Mouse (Mus musculus) embryo, embryonic 11.5 days (tissue): ENCODE results near the gene 4933416C03Rik.

Experiments
- DNase-seq: peaks from one replicate; pipeline ENCODE4 v3.0.0-alpha.2; 2012; ENCODE audit warnings: low read depth, low spot score

4933416C03Rik gene

GRCm38 (mm10) chr10:116113867-116114474, at the start of gene 4933416C03Rik:
4933416C03Rik (minus strand) TSS chr10:116113917.
- no peak for DNase-seq

GRCm38 (mm10) chr10:116162338-116162737, 48.6 kb upstream of the 4933416C03Rik start:
- DNase-seq: no peak

GRCm38 (mm10) chr10:116156699-116157098, 43.0 kb upstream of the 4933416C03Rik start:
- DNase-seq: no peak

- DNase-seq: no peak
Measured at GRCm38 (mm10) chr10:116154707-116155106, 41.0 kb upstream of the 4933416C03Rik start.

GRCm38 (mm10) chr10:116146091-116146490, 32.4 kb upstream of the 4933416C03Rik start:
- DNase-seq: no peak

GRCm38 (mm10) chr10:116143684-116144083, 30.0 kb upstream of the 4933416C03Rik start:
- no peak for DNase-seq

- DNase-seq: no peak
Measured at GRCm38 (mm10) chr10:116140226-116140625, 26.5 kb upstream of the 4933416C03Rik start.

- no peak for DNase-seq
Measured at GRCm38 (mm10) chr10:116135187-116135586, 21.5 kb upstream of the 4933416C03Rik start.

- no peak for DNase-seq
Measured at GRCm38 (mm10) chr10:116132233-116132632, 18.5 kb upstream of the 4933416C03Rik start.

- DNase-seq: no peak
Measured at GRCm38 (mm10) chr10:116131223-116131622, 17.5 kb upstream of the 4933416C03Rik start.

- no peak for DNase-seq
Measured at GRCm38 (mm10) chr10:116130401-116130800, 16.7 kb upstream of the 4933416C03Rik start.

GRCm38 (mm10) chr10:116125364-116125763, 11.6 kb upstream of the 4933416C03Rik start:
- DNase-seq: no peak

GRCm38 (mm10) chr10:116123808-116124207, 10.1 kb upstream of the 4933416C03Rik start:
- DNase-seq: no peak

GRCm38 (mm10) chr10:116121463-116121862, 7.7 kb upstream of the 4933416C03Rik start:
- DNase-seq: no peak

GRCm38 (mm10) chr10:116117060-116117459, 3.3 kb upstream of the 4933416C03Rik start:
- DNase-seq: no peak

- no peak for DNase-seq
Measured at GRCm38 (mm10) chr10:116115881-116116677, 2.4 kb upstream of the 4933416C03Rik start.

GRCm38 (mm10) chr10:116112868-116113267, 849 bp downstream of the 4933416C03Rik start:
- DNase-seq: no peak

- DNase-seq: no peak
Measured at GRCm38 (mm10) chr10:116108730-116109129, 5.0 kb downstream of the 4933416C03Rik start.

GRCm38 (mm10) chr10:116108176-116108575, 5.5 kb downstream of the 4933416C03Rik start:
- DNase-seq: no peak

GRCm38 (mm10) chr10:116098470-116098869, 15.2 kb downstream of the 4933416C03Rik start:
- DNase-seq: no peak

GRCm38 (mm10) chr10:116096466-116096865, 17.3 kb downstream of the 4933416C03Rik start:
- DNase-seq: no peak

- peak; percentile 11 for DNase-seq
Measured at GRCm38 (mm10) chr10:116083965-116084364, 29.8 kb downstream of the 4933416C03Rik start.

GRCm38 (mm10) chr10:116080841-116081240, 32.9 kb downstream of the 4933416C03Rik start:
- no peak for DNase-seq
